Mouse (Mus musculus): ENCODE measurements around the gene Tbl1xr1.

GRCm38 (mm10) chr3:22144255-22144654 is 67.8 kb downstream of the Tbl1xr1 start:
- TF ChIP-seq CEBPB (IDR thresholded peaks at IDR 0.05; ENCODE audit: insufficient read depth, poor library complexity, severe bottlenecking) (no peak), POLR2A (IDR thresholded peaks at IDR 0.05; ENCODE audit: insufficient read length, low read depth) (no peak), USF1 (IDR thresholded peaks at IDR 0.05; ENCODE audit: low read depth) (no peak), MAX (IDR thresholded peaks at IDR 0.05; ENCODE audit: low read depth) (no peak), POLR2AphosphoS2 (IDR thresholded peaks at IDR 0.05; ENCODE audit: insufficient read length, low read depth) (no peak), MYOD1 (IDR thresholded peaks at IDR 0.05; ENCODE audit: control insufficient read depth in 1 of 3, insufficient read length in 2 of 3, low read depth in 2 of 3) (no peak), TCF12 (IDR thresholded peaks at IDR 0.05; ENCODE audit: insufficient read depth, poor library complexity, severe bottlenecking) (no peak), REST (IDR thresholded peaks at IDR 0.05; ENCODE audit: insufficient read depth, insufficient read length) (no peak), SRF (IDR thresholded peaks at IDR 0.05; ENCODE audit: control insufficient read depth, insufficient read length, low read depth) (no peak), E2F4 (IDR thresholded peaks at IDR 0.05; ENCODE audit: insufficient read depth) (no peak), TCF3 (IDR thresholded peaks at IDR 0.05; ENCODE audit: insufficient read length, low read depth) (no peak), MYOG (IDR thresholded peaks at IDR 0.05; ENCODE audit: control insufficient read depth in 1 of 3, insufficient read depth in 1 of 3, insufficient read length in 2 of 3, low read depth in 2 of 3) (no peak)

Measured in myocyte (in vitro differentiated cells).